Mouse (Mus musculus) forebrain, postnatal 0 days (tissue): Measurements from ENCODE around the gene Prdm8. TPM values are rescaled to one million over a fixed set of nuclear protein-coding genes. Genes with fewer than 3 reads are reported as not detected.
A peak's percentile ranks its signal among the peaks of the same experiment; 100 is the strongest.

Experiments used
- ATAC-seq: fragments of 200-750 bp; cut with Nextera tagmentation; 2 replicates; pipeline ENCODE4 v1.8.0; 2017; ENCODE audit warnings: mild to moderate bottlenecking, moderate library complexity
- DNase-seq: peaks from one replicate; pipeline ENCODE4 v3.0.0-alpha.2; 2015
- H3K27ac ChIP-seq: fragments of 300-500 bp; sonication (generic); 2 replicates; pipeline ENCODE4 v1.5.1; 2014; ENCODE audit warnings: low read depth, mild to moderate bottlenecking, antibody characterized with exemption, low read length, moderate library complexity, mixed read lengths
- H3K27me3 ChIP-seq: fragments of 300-500 bp; sonication (generic); 2 replicates; pipeline ENCODE4 v1.6.1; 2014; ENCODE audit warnings: mild to moderate bottlenecking, low read length, mixed read lengths; ENCODE audit not compliant: insufficient read depth
- H3K36me3 ChIP-seq: fragments of 300-500 bp; sonication (generic); 2 replicates; pipeline ENCODE4 v1.6.1; 2014; ENCODE audit warnings: mild to moderate bottlenecking, moderate library complexity; ENCODE audit not compliant: insufficient read depth
- H3K4me1 ChIP-seq: fragments of 300-500 bp; sonication (generic); 2 replicates; pipeline ENCODE4 v1.6.1; 2014; ENCODE audit warnings: antibody characterized with exemption; ENCODE audit not compliant: insufficient read depth
- H3K4me2 ChIP-seq: fragments of 300-500 bp; sonication (generic); 2 replicates; pipeline ENCODE4 v1.6.1; 2014; ENCODE audit warnings: low read depth, mild to moderate bottlenecking, moderate library complexity
- H3K4me3 ChIP-seq: fragments of 300-500 bp; sonication (generic); 2 replicates; pipeline ENCODE4 v1.5.1; 2014; ENCODE audit warnings: low read depth, low read length, mixed read lengths
- H3K9ac ChIP-seq: fragments of 300-500 bp; sonication (generic); 2 replicates; pipeline ENCODE4 v1.6.1; 2014; ENCODE audit warnings: mild to moderate bottlenecking
- H3K9me3 ChIP-seq: fragments of 300-500 bp; sonication (generic); 2 replicates; pipeline ENCODE4 v1.6.1; 2016; ENCODE audit warnings: low read length
- CTCF ChIP-seq: sonication (generic); IDR thresholded peaks from 2 replicates; pipeline ENCODE4 v1.5.1; 2016; ENCODE audit warnings: antibody characterized with exemption, control low read depth, low read depth
- WGBS: fragments of 180-500 bp; shearing (Covaris S2); extraction: QIAGEN DNeasy Blood & Tissue Kit; methylation state at CpG from one replicate; pipeline ENCODE4 v1.1.7; 2014; 5-methylcytosine and 5-hydroxymethylcytosine counted together
- polyA plus RNA-seq: library from polyadenylated mRNA; unstranded; fragments of >200 nt; fragmentation: Nextera tagmentation; extraction: Ambion mirVana; gene quantifications from 2 replicates; pipeline ENCODE4 v1.2.1, GENCODE M21; 2015
- total RNA-seq: library from RNA; depleted of rRNA; stranded (reverse); fragments of >200 nt; gene quantifications from 2 replicates; pipeline ENCODE4 v1.2.3, GENCODE M21; 2014

Gene Prdm8
- total and polyA plus RNA-seq, 2 experiments from 2014 or later = 2.4 to 25.6 TPM

GRCm38 (mm10) chr5:98180461-98180887 lies 13.5 kb downstream of the Prdm8 start:
- Histone ChIP-seq H3K4me1 (0 out of 2 replicates have a peak, but pooled peaks cover 3% of the 10 kb centered on the region), H3K27me3 (peaks cover 29% of the 10 kb centered on the region), H3K4me3 (peak overlapping the region; percentile 51), H3K9ac (peak overlapping the region; percentile 65), H3K27ac (peak overlapping the region; percentile 81), H3K9me3 (no peaks in the 10 kb centered on the region), H3K4me2 (peak overlapping the region; percentile 83), H3K36me3 (no peaks in the 10 kb centered on the region)
- DNase-seq (peak; percentile 84), ATAC-seq (peak; percentile 70)
- under 1% methylated on average over 19 of the region's 19 CpGs for WGBS
- no peak for TF ChIP-seq CTCF

GRCm38 (mm10) chr5:98180888-98181635 lies 14.1 kb downstream of the Prdm8 start:
- DNase-seq = peak; percentile 68
- Histone ChIP-seq H3K27me3 (peaks cover 29% of the 10 kb centered on the region), H3K4me2 (peak overlapping the region; percentile 83), H3K9me3 (no peaks in the 10 kb centered on the region), H3K4me1 (0 out of 2 replicates have a peak, but pooled peaks cover 3% of the 10 kb centered on the region), H3K4me3 (peak overlapping the region; percentile 51), H3K36me3 (no peaks in the 10 kb centered on the region), H3K9ac (peak overlapping the region; percentile 65), H3K27ac (peak overlapping the region; percentile 81)
- no peak for TF ChIP-seq CTCF
- ATAC-seq = peak; percentile 34
- WGBS = 1% methylated on average over 27 of the region's 27 CpGs

- H3K27ac ChIP-seq = peak overlapping the region; percentile 81
- H3K27me3 ChIP-seq = peaks cover 29% of the 10 kb centered on the region
- H3K36me3 ChIP-seq = no peaks in the 10 kb centered on the region
- peak overlapping the region; percentile 83 for H3K4me2 ChIP-seq
- no peaks in the 10 kb centered on the region for H3K9me3 ChIP-seq
- WGBS = 4% methylated on average over 16 of the region's 16 CpGs
- ATAC-seq = no peak
- peak overlapping the region; percentile 65 for H3K9ac ChIP-seq
- peak; percentile 62 for DNase-seq
- peak overlapping the region; percentile 51 for H3K4me3 ChIP-seq
- no peak for TF ChIP-seq CTCF
- H3K4me1 ChIP-seq = 0 out of 2 replicates have a peak, but pooled peaks cover 3% of the 10 kb centered on the region
These were observed 14.9 kb downstream of the Prdm8 start for GRCm38 (mm10) chr5:98181686-98182602.

GRCm38 (mm10) chr5:98182603-98182920 lies 15.6 kb downstream of the Prdm8 start:
- Histone ChIP-seq H3K27me3 (peaks cover 32% of the 10 kb centered on the region), H3K4me2 (peak overlapping the region; percentile 83), H3K9me3 (no peaks in the 10 kb centered on the region), H3K9ac (peak overlapping the region; percentile 65), H3K36me3 (no peaks in the 10 kb centered on the region), H3K4me1 (0 out of 2 replicates have a peak, but pooled peaks cover 3% of the 10 kb centered on the region), H3K27ac (peak overlapping the region; percentile 81), H3K4me3 (peak overlapping the region; percentile 51)
- ATAC-seq = no peak
- WGBS = 1% methylated on average over 5 of the region's 5 CpGs
- TF ChIP-seq CTCF = no peak
- peak; percentile 56 for DNase-seq

GRCm38 (mm10) chr5:98183031-98183595 lies 16.1 kb downstream of the Prdm8 start:
- Histone ChIP-seq H3K4me1 (0 out of 2 replicates have a peak, but pooled peaks cover 3% of the 10 kb centered on the region), H3K27ac (peak overlapping the region; percentile 81), H3K27me3 (peaks cover 34% of the 10 kb centered on the region), H3K4me3 (peak overlapping the region; percentile 51), H3K9ac (peak overlapping the region; percentile 65), H3K9me3 (no peaks in the 10 kb centered on the region), H3K36me3 (no peaks in the 10 kb centered on the region), H3K4me2 (peak overlapping the region; percentile 83)
- ATAC-seq = 0 out of 2 replicates have a peak, but pooled peaks have one; percentile 3
- 3% methylated on average over 14 of the region's 14 CpGs for WGBS
- TF ChIP-seq CTCF = no peak
- DNase-seq = peak; percentile 71

- 8% methylated on average over 17 of the region's 17 CpGs for WGBS
- no peak for TF ChIP-seq CTCF
- Histone ChIP-seq H3K4me1 (peaks cover 6% of the 10 kb centered on the region; the same call in 1 of the 2 replicates), H3K9me3 (no peaks in the 10 kb centered on the region), H3K36me3 (no peaks in the 10 kb centered on the region), H3K27me3 (peaks cover 39% of the 10 kb centered on the region), H3K9ac (peak overlapping the region; percentile 65; the same call in 1 of the 2 replicates), H3K27ac (no peak overlapping the region), H3K4me2 (peak overlapping the region; percentile 83), H3K4me3 (peak overlapping the region; percentile 51)
- DNase-seq (peak; percentile 69), ATAC-seq (no peak)
These were observed 17.4 kb downstream of the Prdm8 start for GRCm38 (mm10) chr5:98184281-98184910.
